Mouse (Mus musculus) ES-E14 (cell line): ENCODE measurements around the gene Tbc1d9. TPM values are rescaled to one million over a fixed set of nuclear protein-coding genes. Genes with fewer than 3 reads are reported as not detected.

ENCODE experiments used
- DNase-seq: peaks from one replicate; pipeline ENCODE4 v3.0.0-alpha.2; 2013; ENCODE audit warnings: low read depth, low spot score
- H3K27ac ChIP-seq: 2 replicates; pipeline ENCODE4 v1.5.1; 2012; ENCODE audit warnings: low read depth, mild to moderate bottlenecking, low read length, moderate library complexity, mixed read lengths; ENCODE audit not compliant: poor library complexity, insufficient read depth, severe bottlenecking
- H3K36me3 ChIP-seq: 2 replicates; pipeline ENCODE4 v1.6.1; 2012; ENCODE audit warnings: mild to moderate bottlenecking, low read length, moderate library complexity, mixed read lengths; ENCODE audit not compliant: control insufficient read depth, poor library complexity, insufficient read depth, severe bottlenecking
- H3K4me1 ChIP-seq, 2 experiments: fragments of 150-350 bp in 1 of 2; sonication (generic) in 1 of 2; 2 replicates each; pipeline ENCODE4 v1.6.1; 2012; ENCODE audit warnings: low read length in 2 of 2, mild to moderate bottlenecking in 1 of 2, mixed read lengths in 1 of 2; ENCODE audit not compliant: control insufficient read depth in 2 of 2, insufficient read depth in 2 of 2, poor library complexity in 1 of 2
- H3K4me3 ChIP-seq, 2 experiments: fragments of 150-350 bp in 1 of 2; sonication (generic) in 1 of 2; 2 replicates each; pipeline ENCODE4 v1.5.1; 2012; ENCODE audit warnings: low read length in 2 of 2, low read depth in 1 of 2, mild to moderate bottlenecking in 1 of 2, mixed read lengths in 1 of 2; ENCODE audit not compliant: insufficient read depth in 1 of 2, poor library complexity in 1 of 2, severe bottlenecking in 1 of 2
- H3K9ac ChIP-seq: 2 replicates; pipeline ENCODE4 v1.6.1; 2012; ENCODE audit warnings: low read depth, mild to moderate bottlenecking, low read length, mixed read lengths; ENCODE audit not compliant: poor library complexity, insufficient read depth, severe bottlenecking
- H3K9me3 ChIP-seq: fragments of 150-350 bp; sonication (generic); 2 replicates; pipeline ENCODE4 v1.6.1; 2012; ENCODE audit warnings: low read depth, mild to moderate bottlenecking, low read length; ENCODE audit not compliant: control insufficient read depth, insufficient read depth
- CHD2 ChIP-seq: IDR thresholded peaks from 2 replicates; pipeline ENCODE4 v1.6.1; 2014; ENCODE audit warnings: mild to moderate bottlenecking, low read depth, low read length, inconsistent platforms
- HCFC1 ChIP-seq: IDR thresholded peaks from 2 replicates; pipeline ENCODE4 v1.6.1; 2012; ENCODE audit warnings: low read length, inconsistent platforms, borderline replicate concordance; ENCODE audit not compliant: insufficient read depth
- MAFK ChIP-seq: IDR thresholded peaks from 2 replicates; pipeline ENCODE4 v1.6.1; 2014; ENCODE audit warnings: mild to moderate bottlenecking, low read depth, low read length, inconsistent platforms; ENCODE audit not compliant: insufficient read depth
- ZC3H11A ChIP-seq: IDR thresholded peaks from 2 replicates; pipeline ENCODE4 v1.6.1; 2012; ENCODE audit warnings: low read depth, mild to moderate bottlenecking, inconsistent platforms, low read length, borderline replicate concordance
- ZNF384 ChIP-seq: IDR thresholded peaks from 2 replicates; pipeline ENCODE4 v1.6.1; 2012; ENCODE audit warnings: low read depth, low read length, inconsistent platforms
- in situ Hi-C, 2 experiments: fragments of 600-800 bp; cut with MboI; formaldehyde crosslinking; loops; one replicate each; pipeline ENCODE4 v1.15.1; 2025; ENCODE audit warnings: low sequenced_read_pairs in 2 of 2, inconsistent platforms in 1 of 2; ENCODE audit not compliant: unreplicated experiment in 2 of 2
- total RNA-seq: library from RNA; depleted of rRNA; stranded (reverse); fragments of 300-350 nt; gene quantifications from 2 replicates; pipeline ENCODE4 v1.2.3, GENCODE M21; 2012

Tbc1d9 gene
- total RNA-seq, 1 experiment = 7.1 TPM

- Histone ChIP-seq H3K9me3 (no peaks in the 10 kb centered on the region), H3K27ac (no peak overlapping the region), H3K9ac (no peak overlapping the region), H3K36me3 (0 out of 2 replicates have a peak, but pooled peaks cover 2% of the 10 kb centered on the region), H3K4me3 (no peak overlapping the region), H3K4me1 (no peaks in the 10 kb centered on the region)
- no peak for DNase-seq
- in situ Hi-C loops = no loop called here
- no peak for TF ChIP-seq MAFK
These were observed 54.2 kb downstream of the Tbc1d9 start for GRCm38 (mm10) chr8:83219392-83219791.

- Histone ChIP-seq H3K9me3 (no peaks in the 10 kb centered on the region), H3K36me3 (0 out of 2 replicates have a peak, but pooled peaks cover 2% of the 10 kb centered on the region), H3K4me3 (no peak overlapping the region), H3K4me1 (no peaks in the 10 kb centered on the region), H3K27ac (no peak overlapping the region), H3K9ac (no peak overlapping the region)
- in situ Hi-C loops = no loop called here
- no peak for DNase-seq
- TF ChIP-seq ZNF384 = no peak
- TF ChIP-seq CHD2 = no peak
- no peak for TF ChIP-seq HCFC1
- no peak for TF ChIP-seq MAFK
- TF ChIP-seq ZC3H11A = no peak
These were observed 55.6 kb downstream of the Tbc1d9 start for GRCm38 (mm10) chr8:83220746-83221145.

GRCm38 (mm10) chr8:83224754-83225416, 59.7 kb downstream of the Tbc1d9 start:
- Histone ChIP-seq H3K27ac (no peak overlapping the region), H3K36me3 (no peaks in the 10 kb centered on the region), H3K9ac (no peak overlapping the region), H3K4me3 (no peak overlapping the region), H3K9me3 (no peaks in the 10 kb centered on the region), H3K4me1 (no peaks in the 10 kb centered on the region)
- TF ChIP-seq ZC3H11A (no peak), ZNF384 (no peak), HCFC1 (no peak), MAFK (no peak), CHD2 (no peak)
- no peak for DNase-seq
- in situ Hi-C loops = no loop called here

GRCm38 (mm10) chr8:83225598-83225997, 60.4 kb downstream of the Tbc1d9 start:
- H3K4me3 ChIP-seq = no peak overlapping the region
- no peak overlapping the region for H3K27ac ChIP-seq
- no peaks in the 10 kb centered on the region for H3K4me1 ChIP-seq
- no peak for TF ChIP-seq MAFK
- TF ChIP-seq HCFC1 = no peak
- TF ChIP-seq ZC3H11A = no peak
- TF ChIP-seq CHD2 = no peak
- no peak for TF ChIP-seq ZNF384
- in situ Hi-C loops = no loop called here
- no peaks in the 10 kb centered on the region for H3K9me3 ChIP-seq
- DNase-seq = no peak
- no peaks in the 10 kb centered on the region for H3K36me3 ChIP-seq
- H3K9ac ChIP-seq = no peak overlapping the region

- DNase-seq = no peak
- no peaks in the 10 kb centered on the region for H3K36me3 ChIP-seq
- in situ Hi-C loops = no loop called here
- H3K9ac ChIP-seq = no peak overlapping the region
- H3K4me1 ChIP-seq = no peaks in the 10 kb centered on the region
- no peak for TF ChIP-seq HCFC1
- TF ChIP-seq MAFK = no peak
- TF ChIP-seq ZC3H11A = no peak
- TF ChIP-seq ZNF384 = no peak
- no peak for TF ChIP-seq CHD2
- no peak overlapping the region for H3K4me3 ChIP-seq
- no peaks in the 10 kb centered on the region for H3K9me3 ChIP-seq
- no peak overlapping the region for H3K27ac ChIP-seq
These were observed 62.2 kb downstream of the Tbc1d9 start for GRCm38 (mm10) chr8:83227336-83227735.
